8 mouse cellular contexts compared by ENCODE assay signal in the genomic region with DNA sequence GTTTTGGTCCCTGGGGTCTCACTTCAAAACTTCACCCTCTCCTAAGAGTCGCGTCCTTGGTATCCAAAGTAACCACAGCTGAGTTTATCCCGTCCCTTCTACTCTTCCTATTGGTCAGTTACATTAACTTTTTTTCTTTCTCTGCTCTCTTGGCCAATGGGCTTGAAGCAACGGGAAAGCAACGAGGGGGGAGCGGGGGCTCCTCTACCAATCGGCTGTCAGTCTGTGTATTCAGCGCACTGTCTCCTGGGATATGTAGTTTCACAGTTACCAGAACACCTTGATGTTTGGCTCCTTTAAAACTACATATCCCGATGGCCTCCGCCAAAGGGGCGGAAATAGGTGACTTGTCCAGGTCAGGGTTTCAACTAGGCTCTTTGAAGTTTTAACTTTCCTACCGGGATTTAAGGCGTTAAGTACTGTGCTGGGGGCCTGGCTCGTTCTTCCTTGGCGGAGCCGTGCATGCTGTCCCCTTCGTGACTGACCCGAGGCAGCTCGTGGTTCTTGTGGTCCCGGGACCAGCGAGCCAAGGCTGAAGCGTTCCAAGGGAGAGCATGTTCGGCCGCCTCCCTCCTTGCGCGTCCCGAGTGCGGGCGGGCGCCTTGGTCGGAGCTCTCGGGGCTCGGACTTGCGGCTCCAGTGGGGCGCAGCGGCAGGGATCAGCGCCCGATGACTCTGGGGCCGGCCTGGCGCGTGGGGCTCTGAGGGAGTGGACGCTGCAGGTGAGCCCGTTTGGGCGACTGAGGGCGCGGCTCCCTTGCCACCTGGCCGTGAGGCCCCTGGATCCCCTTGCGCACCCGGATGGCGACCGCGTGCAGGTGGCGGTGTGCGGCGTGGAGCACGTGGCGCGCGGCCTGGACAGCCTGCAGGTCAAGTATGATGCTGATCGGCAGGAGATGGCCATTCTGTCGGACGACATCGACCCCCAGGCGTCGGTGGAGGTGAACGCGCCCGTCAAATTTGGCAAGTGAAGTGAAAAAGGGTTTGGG. TPM values are rescaled to one million over a fixed set of nuclear protein-coding genes. Genes with fewer than 3 reads are reported as not detected.
A peak's percentile ranks its signal among the peaks of the same experiment; 100 is the strongest.
DNase-seq lines count a peak whose midpoint lies in the region; ATAC-seq lines count a peak whose summit lies in the region.

Gene Ccdc146 (minus strand): TSS at position 64 of the 989 bp plus-strand sequence.
Gene Fam185a (plus strand): TSS at position 345 of the 989 bp plus-strand sequence.

- H3K4me2 ChIP-seq in hindbrain, embryonic 12.5 days (replicated peaks), result peak within 1 kb of the TSS; percentile 86

- peak; percentile 100 for ATAC-seq in hindbrain, embryonic 12.5 days (ENCODE audit: low FRiP score)

- peak; percentile 98 for DNase-seq in NIH3T3 (ENCODE audit: low read depth)
- peak; percentile 97 for DNase-seq in cerebellum, postnatal 10 days
- peak; percentile 91 to 97 for DNase-seq in frontal cortex, postnatal 10 days (ENCODE audit: low spot score in 2 of 2)
- peak; percentile 84 to 97 for DNase-seq in layer of hippocampus, postnatal 14 days (ENCODE audit: low spot score in 2 of 2)
- DNase-seq in lung, postnatal 14 days, result peak; percentile 90
- DNase-seq in retina, adult 2 months (ENCODE audit: low read depth, low spot score), result peak; percentile 93
- peak; percentile 87 to 92 for DNase-seq in thymus, postnatal 36 days

- H3K27ac ChIP-seq in hindbrain, embryonic 12.5 days, result no peak within 1 kb of the TSS

- peak within 1 kb of the TSS; percentile 71 for H3K9ac ChIP-seq in hindbrain, embryonic 12.5 days

- no peaks in the 10 kb centered on the region for H3K36me3 ChIP-seq in hindbrain, embryonic 12.5 days

- H3K4me3 ChIP-seq in hindbrain, embryonic 12.5 days, result peak within 1 kb of the TSS; percentile 75

- peaks cover 12% of the 10 kb centered on the region; the same call in 1 of the 2 replicates for H3K4me1 ChIP-seq in hindbrain, embryonic 12.5 days

- no peaks in the 10 kb centered on the region for H3K9me3 ChIP-seq in hindbrain, embryonic 12.5 days (replicated peaks)

- H3K27me3 ChIP-seq in hindbrain, embryonic 12.5 days, result no peaks in the 10 kb centered on the region

- WGBS in hindbrain, embryonic 12.5 days, result under 1% methylated on average over 68 of the region's 68 CpGs

RNA-seq across cellular contexts. Expression of gene Ccdc146, which starts in this region (rescaled TPM):
- polyA plus RNA-seq in hindbrain, embryonic 12.5 days (2016; fragmentation: Nextera tagmentation; extraction: Ambion mirVana), result 1.7 and 2.1 TPM in 2 replicates
- 1 to 10 TPM; 1.1 to 1.2 TPM for total RNA-seq in layer of hippocampus, postnatal 14 days (2021)

RNA-seq across cellular contexts. Expression of gene Fam185a, which starts in this region (rescaled TPM):
- polyA plus RNA-seq in hindbrain, embryonic 12.5 days (2016; fragmentation: Nextera tagmentation; extraction: Ambion mirVana), result 5.4 and 5.7 TPM in 2 replicates
- 10 to 100 TPM; 11.7 to 12.5 TPM for total RNA-seq in layer of hippocampus, postnatal 14 days (2021)
